Mouse (Mus musculus) layer of hippocampus, postnatal 36 days (tissue): ENCODE results near the gene Tgds. TPM values are rescaled to one million over a fixed set of nuclear protein-coding genes. Genes with fewer than 3 reads are reported as not detected.
"Not testable (repeated sequence)": the region's sequence is repeated elsewhere in the genome, so short reads cannot be mapped to it uniquely, and the experiment has no call there.

Experiments used
- DNase-seq, 2 experiments: peaks; one replicate each; pipeline ENCODE4 v3.0.0; 2022
- total RNA-seq, 2 experiments: library from RNA; stranded (reverse); gene quantifications; 2 replicates each; pipeline ENCODE4 v1.2.3; 2021

The Tgds gene
- 10 to 100 TPM in 1 of 2 experiments, 1 to 10 TPM in 1; 7.8 to 14.0 TPM for total RNA-seq

DNA sequence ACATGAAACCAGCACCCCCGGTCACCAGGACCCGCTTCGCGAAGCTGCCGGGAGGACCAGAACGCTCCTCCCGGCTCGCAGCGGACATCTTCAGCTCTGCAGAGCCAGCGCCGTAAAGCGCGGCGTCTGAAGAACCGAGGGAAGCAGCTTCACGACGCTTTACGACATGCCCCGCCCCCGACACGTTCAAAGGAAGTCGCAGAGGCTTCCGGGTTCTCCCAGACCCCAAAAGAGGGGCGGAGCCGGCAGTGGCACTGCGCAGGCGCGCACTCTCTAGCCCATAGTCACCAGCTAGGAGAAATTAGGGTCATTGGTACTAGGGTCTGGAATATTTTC lies at the start of gene Tgds:
Gene Tgds (minus strand): TSS at position 114 of the 336 bp plus-strand sequence.
- peak; percentile 98 for DNase-seq

DNA sequence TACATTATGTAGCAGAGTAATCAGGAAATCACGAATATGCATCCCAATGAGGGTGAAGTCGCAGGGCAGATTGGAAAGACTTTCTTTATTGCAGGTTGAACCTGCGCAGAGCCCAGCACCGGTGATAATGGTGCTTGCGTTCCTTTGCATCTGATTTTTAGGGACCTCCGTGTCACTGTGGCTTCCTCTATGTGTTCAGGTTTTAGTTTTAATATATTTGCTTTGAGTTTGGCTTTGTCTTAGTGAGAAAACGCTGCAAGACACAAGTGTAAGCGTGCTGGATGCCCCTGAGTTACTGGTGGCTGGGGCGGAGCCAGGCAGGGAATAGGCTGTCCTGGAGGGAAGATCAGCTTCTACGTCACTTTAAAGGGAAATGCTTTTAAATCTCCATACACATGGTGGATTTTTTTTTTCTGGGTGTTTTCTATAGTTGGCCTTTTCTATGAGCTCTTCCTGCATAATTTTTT lies 48.2 kb upstream of the Tgds start:
- peak in 1 of 2 experiments; percentile 24 for DNase-seq

DNA sequence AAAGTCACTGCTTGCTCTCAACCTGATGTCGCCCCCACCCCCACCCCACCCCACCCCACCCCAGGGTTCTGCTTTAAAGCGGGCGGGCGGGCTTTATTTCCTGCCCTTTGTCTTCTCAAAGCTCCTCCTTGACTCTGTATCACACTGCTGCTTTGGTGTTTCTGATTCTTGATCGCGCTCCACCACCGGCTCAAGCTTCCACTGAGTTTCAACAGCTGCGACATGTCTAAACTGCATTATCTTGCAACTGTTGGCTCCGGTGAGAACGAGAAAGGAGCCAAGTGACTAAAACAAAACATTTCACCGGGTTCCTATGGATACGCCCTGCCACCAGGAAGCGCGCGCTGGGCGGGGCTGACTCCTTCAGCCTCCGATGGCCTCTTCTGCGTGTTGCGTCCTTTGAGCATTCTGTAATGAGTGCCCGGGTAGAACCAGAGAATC lies 47.6 kb upstream of the Tgds start:
- DNase-seq = peak in 1 of 2 experiments; percentile 14

- DNase-seq = no peak
Observed at GRCm38 (mm10) chr14:118179701-118180100, 47.1 kb upstream of the Tgds start.

DNA sequence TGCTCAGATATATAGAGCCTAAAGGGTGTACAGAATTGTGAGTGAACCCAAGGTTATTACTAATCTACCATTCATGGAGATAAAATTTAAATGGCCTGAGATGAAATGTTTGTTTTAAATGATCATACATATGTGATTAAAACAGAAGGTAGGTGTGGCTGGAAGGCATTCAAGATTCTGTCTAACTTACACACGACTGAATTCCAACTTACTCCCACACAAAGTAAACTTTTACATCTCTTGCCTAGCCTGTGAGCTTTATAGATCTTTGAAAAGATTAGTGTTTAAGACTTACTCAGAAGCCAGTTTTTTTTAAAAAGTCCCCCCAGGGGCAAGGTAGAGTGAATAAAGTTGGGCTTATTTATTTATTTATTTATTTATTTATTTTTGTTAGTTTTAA lies 46.7 kb upstream of the Tgds start:
- DNase-seq = no peak

GRCm38 (mm10) chr14:118175694-118176085 lies 43.1 kb upstream of the Tgds start:
- DNase-seq = no peak

DNA sequence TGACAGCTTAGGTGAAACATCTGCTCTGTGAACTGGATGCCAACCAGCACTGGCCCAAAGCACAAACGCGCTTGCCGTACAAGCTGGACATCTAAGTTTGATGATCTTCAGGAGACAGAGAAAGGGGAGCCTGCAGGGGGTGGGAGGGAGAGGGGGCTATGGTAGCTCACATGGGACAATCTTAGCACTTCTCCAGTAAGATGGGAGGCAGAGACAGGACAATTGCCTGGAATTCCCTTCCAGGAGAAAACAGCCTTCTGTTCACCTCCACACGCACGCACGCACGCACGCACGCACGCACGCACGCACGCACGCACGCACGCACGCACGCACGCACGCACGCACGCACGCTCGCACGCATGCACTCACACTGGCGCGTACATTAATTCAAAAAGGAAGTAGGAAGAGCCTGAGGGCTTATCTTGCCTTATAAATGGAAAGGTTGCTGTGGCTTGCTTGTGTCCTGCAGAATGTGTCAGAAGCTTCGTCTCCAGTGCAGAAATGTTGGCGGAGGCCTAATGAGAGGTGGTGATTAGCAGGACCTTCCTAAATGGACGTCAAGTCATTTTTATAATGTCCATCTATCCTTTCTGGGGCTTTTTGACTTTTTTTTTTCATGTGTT lies 42.6 kb upstream of the Tgds start:
- no peak for DNase-seq

DNA sequence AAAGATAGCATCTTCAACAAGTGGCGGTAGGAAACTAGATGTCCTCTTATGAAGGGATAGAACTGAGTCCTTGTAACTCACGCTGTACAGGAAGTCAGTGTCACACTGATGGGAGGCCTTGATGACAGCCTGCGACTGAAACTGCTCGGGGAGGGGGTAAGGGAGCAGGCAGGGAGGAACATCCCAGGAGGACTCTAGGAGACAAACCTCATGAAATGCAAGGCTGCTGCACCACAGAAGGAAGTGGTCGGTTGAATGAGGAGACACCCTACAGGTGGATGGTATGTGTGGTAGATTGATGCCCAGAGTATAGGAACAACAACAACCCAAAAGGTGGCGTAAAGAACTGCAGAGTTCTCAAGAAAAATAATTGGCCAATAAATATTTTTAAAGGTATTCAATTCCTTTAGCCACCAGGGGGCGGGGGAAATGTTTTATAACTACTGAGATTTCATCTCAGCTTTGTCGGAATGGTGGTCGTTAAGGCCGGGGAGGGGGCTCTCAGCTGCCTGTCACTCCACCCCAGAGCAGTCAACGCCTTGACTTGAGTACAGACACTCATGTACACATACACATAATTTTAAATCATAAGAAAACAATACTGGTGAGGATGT lies 41.1 kb upstream of the Tgds start:
- DNase-seq = no peak

DNA sequence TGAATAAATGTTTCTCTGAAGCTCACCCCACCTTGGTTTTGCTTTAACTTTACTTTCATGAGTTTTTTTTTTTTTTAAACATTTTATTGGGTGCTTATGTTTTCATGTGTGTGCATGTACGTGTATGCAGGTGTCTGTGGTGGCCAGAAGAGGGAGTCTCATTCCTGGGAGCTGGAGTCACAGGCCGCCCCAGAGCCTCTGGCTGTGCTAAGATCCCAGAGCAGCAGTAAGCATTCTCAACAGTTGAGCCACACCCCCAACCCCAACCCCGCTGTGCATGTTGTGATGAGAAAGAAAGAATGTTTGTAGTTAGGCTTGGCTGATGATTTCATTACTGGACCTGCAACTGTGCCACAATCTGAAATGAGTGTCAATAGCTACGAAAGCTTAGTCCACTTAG lies 36.2 kb upstream of the Tgds start:
- no peak for DNase-seq

DNA sequence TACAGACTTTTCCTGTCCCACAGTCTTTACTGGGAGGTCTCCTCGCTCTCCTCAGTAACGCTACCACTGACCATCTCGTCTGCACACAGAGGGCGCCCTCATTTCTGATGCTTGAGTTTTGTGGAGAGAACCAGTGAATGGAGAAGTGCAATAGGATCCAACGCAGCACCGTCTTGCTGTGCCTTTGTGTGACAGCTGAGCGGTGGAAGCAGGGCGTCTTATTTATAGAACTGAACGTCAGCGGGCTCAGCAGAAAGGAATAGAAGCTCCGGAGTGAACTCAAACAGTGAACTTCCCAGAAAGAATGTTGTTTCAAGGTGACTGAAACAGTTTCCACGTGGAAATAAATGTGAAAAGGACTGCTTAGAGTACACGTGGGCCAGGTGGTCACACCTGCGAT lies 30.1 kb upstream of the Tgds start:
- peak in 1 of 2 experiments; percentile 14 for DNase-seq

- DNase-seq = no peak
Observed at GRCm38 (mm10) chr14:118161751-118162150, 29.2 kb upstream of the Tgds start.

DNA sequence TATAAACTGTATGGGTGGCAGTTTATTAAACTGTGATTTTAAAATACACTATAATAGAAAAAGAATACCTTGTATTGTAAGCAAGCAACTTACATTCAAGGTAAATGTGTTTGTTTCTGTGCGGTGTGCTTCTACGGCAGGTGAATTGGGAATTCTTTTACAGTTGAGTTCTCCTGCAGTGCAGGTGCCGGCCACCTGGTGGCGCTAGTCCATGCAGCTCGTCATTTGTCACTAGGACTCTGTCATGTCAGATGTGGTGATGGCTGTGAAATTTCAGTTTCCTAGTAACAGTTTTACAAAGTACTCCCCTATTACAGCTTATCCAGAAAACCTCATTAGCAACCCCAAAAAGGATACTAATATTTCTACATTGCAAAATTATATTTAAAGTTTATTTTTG lies 24.6 kb upstream of the Tgds start:
- peak; percentile 47 to 50 for DNase-seq

DNA sequence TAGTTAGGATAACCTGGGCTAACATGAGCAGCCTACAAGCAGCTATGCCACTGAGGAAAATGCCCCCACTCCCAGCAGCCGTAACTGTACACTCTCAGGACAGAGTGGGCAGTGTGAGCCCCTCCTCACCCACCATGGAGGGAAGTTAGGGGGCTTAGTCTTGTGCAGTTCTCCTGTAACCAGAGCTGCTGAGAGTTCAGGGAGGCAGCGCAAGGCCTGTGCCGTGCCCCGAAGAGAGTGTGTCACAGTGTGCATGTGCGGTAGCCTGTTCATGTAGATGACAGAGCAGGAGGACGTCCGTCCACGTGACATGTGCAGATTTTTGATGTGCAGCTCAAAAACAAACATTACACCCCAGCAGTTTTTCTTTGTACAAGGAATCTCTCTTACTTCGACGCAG lies 24.2 kb upstream of the Tgds start:
- no peak for DNase-seq

DNA sequence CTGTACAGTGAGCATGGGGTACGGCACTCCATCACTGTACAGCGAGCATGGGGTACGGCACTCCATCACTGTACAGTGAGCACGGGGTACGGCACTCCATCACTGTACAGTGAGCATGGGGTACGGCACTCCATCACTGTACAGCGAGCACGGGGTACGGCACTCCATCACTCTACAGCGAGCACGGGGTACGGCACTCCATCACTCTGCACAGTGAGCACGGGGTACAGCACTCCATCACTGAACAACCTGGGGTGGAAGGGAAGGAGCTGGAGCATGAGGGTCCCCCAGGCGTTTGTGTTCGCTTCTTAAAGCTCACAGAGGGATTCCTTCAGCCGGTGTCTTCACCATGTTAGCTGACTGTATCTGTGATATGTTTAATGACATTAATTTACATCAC lies 23.5 kb upstream of the Tgds start:
- DNase-seq = not testable (repeated sequence)

GRCm38 (mm10) chr14:118152294-118152651 lies 19.7 kb upstream of the Tgds start:
- no peak for DNase-seq

DNA sequence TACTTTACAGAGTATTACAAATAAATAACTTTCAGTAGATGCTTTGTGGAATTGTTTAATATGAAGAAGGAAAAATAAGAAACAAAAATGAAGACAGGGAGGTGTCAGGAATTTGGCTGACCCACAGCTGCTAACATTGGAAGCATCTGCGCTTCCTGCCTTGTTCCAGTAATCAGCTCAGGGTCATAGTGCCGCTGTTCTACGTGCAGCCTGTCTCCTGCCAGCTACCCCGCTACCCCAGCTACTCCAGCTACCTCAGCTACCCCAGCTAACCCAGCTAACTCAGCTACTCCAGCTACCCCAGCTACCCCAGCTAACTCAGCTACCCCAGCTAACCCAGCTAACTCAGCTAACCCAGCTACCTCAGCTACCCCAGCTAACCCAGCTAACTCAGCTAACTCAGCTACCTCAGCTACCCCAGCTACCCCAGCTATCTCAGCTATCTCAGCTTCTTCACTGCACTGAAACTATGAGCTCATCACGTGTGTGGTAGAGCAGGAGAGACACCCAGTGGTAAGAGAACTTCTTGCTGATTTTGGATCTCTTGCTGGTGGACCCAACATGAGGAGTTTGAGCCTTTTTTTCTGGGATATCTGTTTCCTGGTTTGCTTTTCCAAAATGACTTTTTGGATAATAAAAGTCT lies 19.2 kb upstream of the Tgds start:
- no peak for DNase-seq

DNA sequence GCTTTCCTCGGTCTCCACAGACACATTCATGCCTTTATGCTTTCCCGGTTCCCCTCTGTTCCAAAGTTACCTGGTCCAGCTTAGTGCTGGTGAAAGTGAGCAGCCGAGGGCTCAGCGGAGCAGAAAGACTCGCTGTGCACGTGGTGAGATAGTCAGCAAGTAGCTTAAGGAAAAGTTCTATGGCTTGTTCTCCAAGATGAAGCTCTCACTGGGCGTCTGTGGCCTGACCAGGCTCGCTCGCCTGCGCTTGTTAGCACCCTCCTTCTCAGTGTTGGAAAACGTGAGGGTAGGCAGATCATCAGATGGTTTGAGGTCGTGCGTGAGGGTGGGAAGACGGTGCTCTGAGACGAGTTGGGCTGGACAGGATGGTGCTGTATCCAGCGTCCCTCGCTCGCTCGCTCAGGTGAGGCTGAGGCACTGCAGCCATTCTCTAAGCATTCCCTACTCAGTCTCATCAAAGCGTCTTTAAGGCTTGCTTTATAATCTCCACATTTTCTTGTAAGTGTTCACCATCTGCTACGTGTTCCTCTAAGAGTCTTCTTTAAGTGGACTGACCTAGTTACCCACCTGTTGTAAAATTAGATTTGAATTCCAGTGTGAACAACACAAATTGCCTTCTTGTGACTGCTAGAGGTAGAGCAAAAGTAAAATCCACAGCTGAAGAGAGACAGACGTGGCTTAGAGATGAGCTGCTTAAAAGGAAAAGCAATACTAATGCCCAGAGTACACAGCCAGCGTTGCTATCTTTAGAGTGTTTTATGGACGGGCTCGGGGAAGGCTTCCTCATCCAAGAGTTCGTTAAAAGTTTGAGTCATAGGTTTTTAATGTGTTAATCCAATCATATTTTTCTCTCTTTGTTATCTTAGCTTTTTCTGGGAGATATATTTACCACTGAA lies 18.3 kb upstream of the Tgds start:
- DNase-seq = no peak

DNA sequence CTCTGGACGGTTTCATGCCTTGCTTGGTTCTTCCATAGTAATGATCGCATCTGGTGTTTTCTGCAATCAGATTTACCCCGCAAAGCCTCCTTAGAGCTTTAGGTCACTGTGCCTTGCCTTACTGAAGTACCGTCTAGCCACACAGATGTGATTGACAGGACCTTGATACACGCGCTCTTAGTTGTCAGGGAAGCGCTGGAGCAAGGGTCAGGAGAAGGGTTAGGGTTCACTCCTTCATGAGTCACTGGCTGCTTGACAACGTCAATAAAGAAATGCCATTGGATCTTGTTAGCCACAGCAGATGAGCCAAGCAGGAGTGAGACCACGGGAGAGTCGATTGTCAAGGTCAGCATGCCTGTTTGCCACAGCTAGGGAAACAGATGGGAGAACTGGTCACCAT lies 16.0 kb upstream of the Tgds start:
- no peak for DNase-seq

- no peak for DNase-seq
Observed at GRCm38 (mm10) chr14:118148046-118148445, 15.5 kb upstream of the Tgds start.

GRCm38 (mm10) chr14:118142283-118142682 lies 9.7 kb upstream of the Tgds start:
- DNase-seq = no peak

- no peak for DNase-seq
Observed at GRCm38 (mm10) chr14:118137487-118137886, 4.9 kb upstream of the Tgds start.

DNA sequence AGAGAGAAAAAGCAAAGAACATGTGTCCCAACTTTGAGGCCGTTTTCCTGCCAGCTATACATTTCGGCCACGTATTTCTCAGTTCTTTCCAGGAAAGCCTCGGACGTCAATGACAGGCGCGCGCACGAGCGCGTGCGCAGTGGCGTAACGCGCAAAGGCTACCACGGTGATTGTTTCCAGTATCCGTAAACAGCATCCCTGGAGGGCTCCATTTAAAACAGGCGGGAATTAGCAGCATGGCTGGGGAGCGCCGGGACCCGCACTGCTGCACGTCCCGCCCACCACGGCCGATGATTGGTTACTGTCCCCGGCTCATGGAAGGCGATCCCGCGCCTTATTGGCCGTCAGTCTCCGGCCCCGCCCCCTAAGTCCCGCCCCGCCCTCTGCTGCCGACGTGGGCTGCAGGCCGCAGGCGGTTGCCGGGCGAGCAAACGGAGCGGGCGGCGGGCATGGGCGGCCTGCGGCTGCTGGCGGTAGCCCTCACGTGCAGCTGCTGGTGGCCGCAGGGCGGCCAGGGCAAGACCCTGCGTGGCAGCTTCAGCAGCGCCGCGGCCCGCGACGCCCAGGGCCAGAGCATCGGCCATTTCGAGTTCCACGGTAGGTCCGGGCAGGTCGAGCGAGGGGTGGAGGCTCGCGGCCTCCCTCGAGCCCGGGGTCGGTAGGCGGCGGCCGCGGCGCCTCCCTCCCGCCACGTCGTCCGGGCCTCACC lies 4.3 kb upstream of the Tgds start, which contains the start of gene Gpr180:
Gene Gpr180 (plus strand): TSS at position 415 of the 709 bp plus-strand sequence.
- DNase-seq = peak; percentile 93
